Mouse (Mus musculus): ENCODE measurements around the gene Epha4. TPM values are rescaled to one million over a fixed set of nuclear protein-coding genes. Genes with fewer than 3 reads are reported as not detected.

The Epha4 gene
- total RNA-seq, 2 experiments from 2014 or later = under 0.01 TPM; not detected in 1

DNA sequence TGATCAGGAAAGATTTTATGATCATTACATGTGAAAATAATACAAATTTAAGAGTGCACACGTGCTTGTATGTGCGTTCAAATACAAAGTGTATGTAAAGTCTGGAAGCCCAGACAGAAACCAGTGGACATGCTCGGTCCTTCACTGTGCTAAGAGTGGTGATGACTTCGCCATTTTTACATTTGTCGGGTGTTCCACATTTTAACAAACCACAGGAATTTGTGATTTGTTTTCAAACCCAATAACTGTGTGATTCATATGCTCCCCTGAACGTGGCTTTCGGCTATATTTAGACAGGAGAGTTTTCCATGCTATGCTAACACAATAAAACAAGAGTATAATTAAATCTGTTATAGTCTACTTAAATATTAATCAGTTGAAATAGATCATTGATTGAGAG is 25.5 kb downstream of the Epha4 start:
- no peak for ATAC-seq (replicated peaks; ENCODE audit: low FRiP score, poor library complexity, severe bottlenecking)

DNA sequence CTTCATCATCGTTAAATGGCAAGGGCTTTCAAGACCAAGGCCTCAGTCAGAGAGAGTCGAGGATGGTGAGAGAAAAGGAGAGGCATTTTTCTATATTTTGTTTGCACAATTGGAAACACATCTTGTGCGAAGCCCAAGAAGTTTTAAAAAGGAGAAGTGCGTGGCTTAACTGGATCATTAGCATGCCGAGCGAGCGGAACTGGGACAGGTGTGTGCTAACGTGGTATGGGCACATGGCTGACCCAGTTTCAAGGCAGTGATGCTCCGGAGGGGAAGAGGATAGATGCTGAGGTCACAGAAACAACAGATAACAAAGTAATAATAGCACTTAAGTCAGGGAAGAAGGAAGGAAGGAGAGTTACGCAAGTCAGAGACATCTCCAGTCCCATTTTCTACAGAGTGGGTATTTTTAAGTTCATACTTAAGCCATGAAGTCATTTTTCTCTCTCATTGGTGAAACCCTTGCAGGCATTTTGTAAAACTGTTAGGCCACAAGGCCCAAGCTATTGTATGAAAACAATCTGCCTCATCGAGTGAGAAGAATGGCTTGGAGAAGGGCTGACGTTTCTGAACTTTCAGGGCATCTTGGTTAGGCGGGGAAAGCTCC is 26.9 kb downstream of the Epha4 start:
- ATAC-seq (replicated peaks; ENCODE audit: low FRiP score, poor library complexity, severe bottlenecking) = no peak

DNA sequence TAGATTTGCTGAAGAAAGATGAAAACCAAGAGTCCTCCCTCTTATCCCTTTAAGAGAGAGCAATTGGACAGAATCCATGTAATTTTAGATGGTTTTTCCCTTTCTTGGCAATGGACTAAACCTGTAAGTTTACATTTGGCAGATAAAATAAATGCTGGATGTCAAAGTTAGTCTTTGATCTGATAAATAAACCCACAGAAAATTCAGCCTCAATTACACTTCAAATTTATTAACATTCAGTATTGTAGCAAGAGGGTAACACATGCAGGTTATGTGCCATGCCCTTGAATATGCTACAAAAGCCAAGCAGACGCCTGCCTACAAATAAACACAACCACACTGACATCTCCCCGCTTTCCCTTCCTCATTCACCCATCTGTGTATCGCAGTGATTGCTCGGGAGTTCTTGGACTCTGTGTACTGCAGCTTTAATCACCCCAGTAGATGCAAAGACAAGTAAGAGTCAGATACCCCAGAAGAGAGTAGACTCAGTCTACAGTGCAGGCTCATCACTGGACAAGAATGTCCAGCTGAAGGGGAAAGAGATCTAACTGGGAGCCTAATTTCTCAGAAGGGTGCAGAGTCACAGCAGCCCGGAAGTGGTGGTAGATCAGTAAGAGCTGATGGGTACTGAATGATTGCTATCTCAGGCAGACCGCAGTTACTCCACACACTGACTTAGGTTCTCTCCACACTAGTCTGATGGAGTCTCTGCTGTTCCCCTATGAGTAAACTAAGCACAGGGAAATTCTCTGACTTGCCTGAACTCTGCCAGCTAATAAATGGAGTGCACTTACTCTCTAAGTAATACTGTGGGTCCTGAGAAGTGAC is 29.9 kb downstream of the Epha4 start:
- ATAC-seq (replicated peaks; ENCODE audit: low FRiP score, poor library complexity, severe bottlenecking) = no peak

DNA sequence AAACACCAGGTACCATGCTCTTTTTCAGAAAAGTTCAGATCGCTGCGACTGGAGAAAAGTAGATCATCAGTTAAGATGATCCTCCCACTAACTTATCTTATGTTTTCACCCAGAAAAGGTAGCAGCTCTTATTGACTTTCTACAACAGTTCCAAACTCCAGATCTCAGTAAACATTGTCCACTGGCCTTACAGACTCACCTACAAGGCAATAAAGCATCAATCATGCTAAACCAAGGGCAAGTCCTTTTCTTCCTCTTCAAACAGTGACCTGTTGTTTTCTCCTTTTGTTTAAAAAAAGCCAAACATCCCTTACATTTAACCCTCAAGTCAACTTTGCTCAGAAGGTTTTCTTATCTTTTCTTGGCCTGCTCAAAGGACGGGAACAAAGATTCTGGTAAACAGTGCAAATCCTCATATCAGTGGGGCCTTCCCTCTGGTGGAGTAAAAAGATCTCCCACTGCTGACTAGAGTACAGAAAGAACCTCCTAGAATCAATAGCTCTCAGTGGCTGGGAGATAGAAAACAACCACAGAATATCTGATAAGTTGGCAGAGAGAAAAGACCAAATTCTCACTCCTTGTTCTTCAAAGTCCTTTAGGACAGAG is 39.0 kb downstream of the Epha4 start:
- ATAC-seq (replicated peaks; ENCODE audit: low FRiP score, poor library complexity, severe bottlenecking) = no peak

DNA sequence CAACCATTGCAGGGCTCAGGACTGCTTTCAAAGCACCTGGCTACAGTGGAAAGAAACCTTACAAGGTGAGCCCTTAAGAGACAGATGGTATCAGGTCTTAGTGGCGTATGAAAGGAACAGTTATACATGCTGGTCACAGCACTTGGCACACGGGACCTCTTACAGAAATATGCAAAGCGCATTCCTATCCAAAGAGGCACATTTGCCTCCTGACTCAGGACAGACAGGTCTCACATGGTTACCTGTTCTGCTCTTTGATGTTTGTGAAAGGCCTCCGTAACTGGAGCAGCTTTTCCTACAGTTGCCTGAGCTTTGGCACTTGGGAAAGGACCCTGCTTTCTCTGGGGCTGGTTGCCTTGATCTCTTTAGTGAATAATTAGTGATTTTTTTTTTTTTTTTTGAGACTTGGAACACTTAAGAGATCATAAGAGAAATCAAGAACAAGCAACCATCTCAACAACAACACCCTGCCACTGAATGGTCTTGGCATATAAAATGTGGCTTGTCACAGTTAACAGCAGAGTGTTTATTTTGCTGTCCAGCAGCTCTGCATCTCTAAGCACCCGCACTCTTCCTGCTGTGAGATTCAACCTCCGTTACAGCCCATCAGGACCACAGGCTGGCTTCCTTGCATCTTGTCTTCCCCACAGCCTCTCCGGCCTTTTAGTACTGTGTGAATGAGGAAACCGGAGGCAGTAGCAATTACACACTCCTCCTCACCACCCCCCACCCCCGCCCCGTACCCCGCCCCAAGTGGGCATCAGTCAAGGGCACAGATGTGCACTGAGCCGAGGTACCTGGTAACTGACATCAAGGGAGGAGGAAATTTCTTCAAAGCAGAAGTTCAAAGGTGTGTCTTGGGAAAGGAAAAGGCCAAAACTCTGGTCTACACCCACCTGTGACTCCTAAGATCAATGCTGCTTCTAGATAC is 41.2 kb downstream of the Epha4 start:
- ATAC-seq (replicated peaks; ENCODE audit: low FRiP score, poor library complexity, severe bottlenecking) = no peak

DNA sequence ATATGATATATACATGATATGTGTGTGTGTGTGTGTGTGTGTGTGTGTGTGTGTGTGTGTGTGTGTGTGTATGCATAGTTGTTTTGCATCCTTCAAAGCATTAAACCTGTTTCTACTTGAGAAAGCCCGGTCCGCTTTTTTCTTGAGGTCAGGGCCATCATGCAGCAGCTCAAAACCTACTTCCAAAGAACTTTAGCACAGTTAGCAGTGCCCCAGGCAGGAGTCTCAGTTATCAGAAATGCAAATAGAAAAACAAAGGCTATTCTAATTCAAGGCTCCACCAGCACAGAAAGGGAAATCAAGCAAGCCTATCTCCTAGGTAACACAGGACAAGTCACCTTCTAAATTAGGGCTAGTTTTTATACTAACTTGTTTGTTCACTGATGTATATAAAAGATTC is 42.3 kb downstream of the Epha4 start:
- no peak for ATAC-seq (replicated peaks; ENCODE audit: low FRiP score, poor library complexity, severe bottlenecking)

DNA sequence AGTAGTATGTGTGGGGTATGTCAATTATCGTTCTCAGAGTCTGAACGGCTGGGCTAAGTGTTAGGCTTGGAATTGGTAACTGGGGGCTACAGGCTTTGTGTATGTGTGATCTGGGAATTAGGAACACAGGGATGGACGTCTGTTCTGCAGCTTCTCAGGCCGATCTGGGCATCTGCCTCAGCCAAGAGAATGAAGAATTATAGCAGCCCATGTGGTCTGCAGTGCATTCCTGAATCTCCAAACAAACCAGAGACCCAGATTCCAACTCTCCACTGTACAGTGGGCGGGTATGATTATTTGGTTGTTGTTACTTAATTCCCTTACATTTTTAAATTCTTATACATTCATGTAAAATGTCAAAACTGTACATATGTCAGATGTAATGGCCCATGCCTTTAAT is 43.4 kb downstream of the Epha4 start:
- no peak for ATAC-seq (replicated peaks; ENCODE audit: low FRiP score, poor library complexity, severe bottlenecking)

DNA sequence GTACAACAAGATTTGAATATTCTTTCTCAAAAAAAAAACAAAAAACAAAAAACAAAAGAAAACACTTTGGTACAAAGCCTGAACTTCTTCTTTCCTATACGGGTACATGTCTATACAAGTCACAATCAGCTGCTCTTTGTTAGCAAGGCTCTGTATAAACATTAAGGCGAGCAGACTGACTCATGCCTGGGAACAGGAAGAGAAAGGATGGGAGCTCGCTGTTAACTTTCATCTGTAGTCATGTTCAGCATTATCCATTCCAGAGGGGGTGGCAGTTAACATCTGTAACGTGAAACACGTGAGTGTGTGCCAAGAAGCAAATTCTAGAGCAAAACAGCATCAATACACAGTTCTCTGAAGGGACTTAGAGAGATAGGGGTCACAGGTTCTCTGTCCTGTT is 43.9 kb downstream of the Epha4 start:
- ATAC-seq (replicated peaks; ENCODE audit: low FRiP score, poor library complexity, severe bottlenecking) = no peak

DNA sequence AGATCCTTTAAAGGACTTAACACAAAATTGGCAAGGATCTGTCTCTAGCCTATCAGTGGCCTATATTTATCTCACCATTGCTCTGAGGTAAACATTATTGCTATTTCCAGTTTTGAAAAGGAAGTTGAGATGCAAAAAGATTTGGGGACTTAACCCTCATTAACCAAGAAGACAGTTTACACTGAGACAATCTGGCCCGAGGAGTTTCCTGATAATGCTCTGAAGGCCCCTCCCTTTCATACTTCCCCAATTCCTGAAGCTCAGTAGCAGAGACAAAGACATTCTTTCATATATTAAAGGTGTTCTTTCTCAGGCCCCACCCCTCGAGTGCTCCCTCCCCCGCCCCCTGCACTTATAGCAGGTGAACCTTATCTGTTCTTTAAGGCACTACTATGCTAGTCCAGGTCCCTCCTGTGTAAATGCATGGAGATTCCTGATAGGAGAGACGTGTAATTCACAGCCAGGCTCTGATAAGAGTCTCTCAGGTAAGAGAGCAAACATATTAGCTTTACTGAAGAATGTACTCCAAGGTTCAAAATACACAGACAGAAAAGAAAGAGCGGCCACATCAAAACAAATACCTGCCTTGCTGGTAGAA is 46.1 kb downstream of the Epha4 start:
- ATAC-seq (replicated peaks; ENCODE audit: low FRiP score, poor library complexity, severe bottlenecking) = no peak

DNA sequence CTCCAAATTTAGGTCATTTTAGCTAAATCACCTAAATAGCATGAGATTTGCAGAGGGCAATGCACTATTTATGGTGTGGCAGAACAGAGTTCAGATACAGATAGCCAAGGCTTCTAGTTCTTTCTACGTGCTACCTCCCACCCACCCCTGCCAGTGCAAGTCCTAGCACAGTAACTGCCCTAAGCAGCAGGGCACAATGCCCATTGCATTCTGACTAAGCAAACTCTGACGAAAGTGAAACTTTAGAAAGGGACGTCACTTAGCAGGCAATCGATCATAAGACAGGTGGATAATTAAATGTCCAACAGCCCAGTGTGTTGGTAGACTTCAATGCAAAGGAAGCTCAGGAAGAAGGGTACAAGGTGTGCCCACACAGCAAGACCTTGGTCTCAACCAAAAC is 49.4 kb downstream of the Epha4 start:
- no peak for ATAC-seq (replicated peaks; ENCODE audit: low FRiP score, poor library complexity, severe bottlenecking)

DNA sequence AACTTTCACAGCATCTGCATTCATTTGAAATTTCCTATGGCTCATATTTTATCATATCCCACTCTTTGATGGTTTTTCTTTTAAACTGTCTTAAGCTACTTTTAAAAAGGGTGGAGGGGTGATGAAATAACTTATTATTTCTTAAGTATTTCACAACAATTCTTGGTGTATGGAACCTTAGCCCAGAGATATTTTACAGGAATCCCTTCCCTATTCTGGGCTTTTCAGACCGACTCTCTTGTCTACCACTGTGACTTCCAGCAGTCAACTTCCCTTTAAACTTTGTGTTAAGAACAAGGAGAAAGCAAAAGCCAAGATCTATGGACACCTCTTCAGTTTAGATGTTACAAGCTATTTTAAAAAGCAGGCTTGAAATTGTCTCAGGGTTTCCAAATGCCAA is 50.8 kb downstream of the Epha4 start:
- ATAC-seq (replicated peaks; ENCODE audit: low FRiP score, poor library complexity, severe bottlenecking) = no peak

DNA sequence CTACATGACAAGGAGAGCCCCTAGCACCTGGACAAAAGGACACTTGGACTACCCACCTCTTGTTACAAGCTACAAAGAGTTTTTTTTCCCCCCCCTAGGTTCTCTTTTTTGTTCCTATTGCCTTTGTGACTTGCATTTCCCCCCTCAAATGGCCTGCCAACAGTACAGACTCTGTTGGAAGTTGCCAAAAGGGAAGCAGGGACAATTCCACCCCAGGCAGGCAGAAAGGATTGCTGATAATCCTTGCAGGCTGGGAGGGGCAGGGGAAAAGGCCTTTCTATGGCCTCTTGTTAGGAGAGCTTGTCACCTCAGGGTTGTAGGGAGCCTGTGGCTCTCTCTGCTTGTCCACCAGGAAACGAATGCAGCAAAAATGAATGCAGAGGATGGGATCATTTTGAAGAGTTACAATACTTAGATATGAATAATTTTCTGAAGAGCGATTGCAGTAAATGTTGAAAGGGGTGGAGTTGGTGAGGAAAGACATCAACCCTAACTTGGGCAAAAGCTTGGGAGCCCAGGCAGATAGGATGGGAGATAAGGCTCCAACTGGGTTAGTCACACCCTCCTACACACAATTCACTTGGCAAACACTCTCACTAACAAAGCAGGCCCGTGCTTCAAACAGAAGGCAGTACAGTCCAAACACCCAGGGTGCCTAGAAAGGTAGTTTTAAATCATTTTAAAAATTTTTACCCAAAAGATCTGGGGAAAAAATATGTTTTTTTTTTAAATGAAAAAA is 52.8 kb downstream of the Epha4 start:
- ATAC-seq (replicated peaks; ENCODE audit: low FRiP score, poor library complexity, severe bottlenecking) = no peak

DNA sequence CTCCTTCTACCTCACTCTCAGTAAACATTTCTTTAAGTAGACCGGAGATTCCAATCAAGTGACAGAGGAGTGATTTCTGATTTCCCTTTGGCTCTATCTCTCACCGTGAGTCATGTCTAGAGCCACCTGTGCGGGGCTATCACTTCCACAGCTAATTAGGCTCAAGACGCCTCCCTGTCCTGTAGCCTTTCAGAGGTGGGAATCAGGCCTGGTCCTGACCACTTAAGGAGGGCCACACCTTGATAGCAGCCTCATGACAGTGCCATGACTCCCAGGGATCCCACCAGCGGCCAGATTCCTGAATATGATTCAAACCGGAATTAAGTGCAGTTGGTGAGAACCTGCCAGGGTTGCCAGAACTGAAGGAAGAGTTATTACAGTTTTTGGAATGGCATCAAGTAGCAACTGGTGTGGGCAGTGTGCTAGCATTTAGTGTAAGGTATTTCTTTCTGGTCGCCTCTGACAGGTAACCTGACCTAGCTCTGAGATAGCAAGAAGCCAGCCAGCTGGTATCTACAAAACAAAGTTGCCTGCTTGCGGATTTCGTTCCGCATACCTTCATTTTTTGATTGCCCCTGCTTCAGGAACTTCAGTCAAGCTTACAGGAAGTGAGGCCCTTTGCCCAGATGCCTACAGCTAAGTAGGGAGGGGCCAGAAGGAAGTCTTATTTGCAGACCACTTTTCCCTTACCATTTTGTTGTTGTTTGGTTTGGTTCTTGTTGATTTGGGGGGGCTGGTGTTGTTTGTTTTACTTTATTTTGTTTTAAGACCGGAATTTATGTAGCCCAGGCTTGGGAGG is 53.9 kb downstream of the Epha4 start:
- ATAC-seq (replicated peaks; ENCODE audit: low FRiP score, poor library complexity, severe bottlenecking) = no peak

DNA sequence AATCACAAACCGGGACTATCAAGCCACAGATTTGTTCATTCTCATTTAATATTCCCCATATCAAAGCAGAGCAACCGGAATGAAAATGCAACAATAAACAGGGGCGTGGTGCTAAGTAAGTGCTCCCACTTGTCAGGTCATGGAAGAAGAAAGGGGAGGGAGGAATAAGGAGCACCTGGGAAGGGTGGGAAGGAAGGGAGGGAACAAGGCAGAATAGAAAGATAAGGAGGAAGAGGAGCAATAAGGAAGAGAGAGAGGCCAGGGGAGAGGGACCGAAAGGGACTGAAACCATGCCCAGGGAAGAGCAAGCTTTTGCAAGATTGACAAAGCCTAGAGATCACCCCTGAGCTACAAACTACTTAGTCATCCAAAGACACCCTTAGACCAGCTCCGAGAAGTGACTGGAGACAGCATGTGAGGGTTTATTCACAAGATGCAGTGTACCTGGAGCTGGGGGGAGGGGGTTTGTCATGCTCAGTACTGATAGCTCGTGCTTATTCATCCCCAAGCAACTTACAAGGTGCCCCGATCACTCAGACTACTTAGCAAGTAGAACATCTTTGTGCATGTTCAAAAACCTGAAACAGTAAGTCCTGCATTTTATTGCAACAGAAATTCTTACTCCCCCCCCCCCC is 56.0 kb downstream of the Epha4 start:
- no peak for ATAC-seq (replicated peaks; ENCODE audit: low FRiP score, poor library complexity, severe bottlenecking)

DNA sequence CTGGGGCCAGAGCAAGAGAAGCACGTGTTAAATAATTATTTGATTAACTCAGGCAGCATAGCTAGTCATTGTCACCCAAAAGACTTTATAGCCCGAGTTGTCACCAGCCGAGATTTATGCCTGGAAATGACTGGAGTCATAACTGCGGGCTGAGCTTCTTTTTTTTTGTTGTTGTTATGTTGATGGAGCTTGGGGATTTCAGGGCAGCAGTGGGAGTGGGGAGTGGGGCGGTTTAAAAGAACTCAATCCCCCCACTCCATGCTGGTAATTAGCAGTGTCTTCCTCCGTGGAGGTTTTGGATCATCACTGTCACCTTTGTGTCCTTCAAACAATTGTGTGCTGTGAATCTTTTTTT is 57.5 kb downstream of the Epha4 start:
- ATAC-seq (replicated peaks; ENCODE audit: low FRiP score, poor library complexity, severe bottlenecking) = no peak

DNA sequence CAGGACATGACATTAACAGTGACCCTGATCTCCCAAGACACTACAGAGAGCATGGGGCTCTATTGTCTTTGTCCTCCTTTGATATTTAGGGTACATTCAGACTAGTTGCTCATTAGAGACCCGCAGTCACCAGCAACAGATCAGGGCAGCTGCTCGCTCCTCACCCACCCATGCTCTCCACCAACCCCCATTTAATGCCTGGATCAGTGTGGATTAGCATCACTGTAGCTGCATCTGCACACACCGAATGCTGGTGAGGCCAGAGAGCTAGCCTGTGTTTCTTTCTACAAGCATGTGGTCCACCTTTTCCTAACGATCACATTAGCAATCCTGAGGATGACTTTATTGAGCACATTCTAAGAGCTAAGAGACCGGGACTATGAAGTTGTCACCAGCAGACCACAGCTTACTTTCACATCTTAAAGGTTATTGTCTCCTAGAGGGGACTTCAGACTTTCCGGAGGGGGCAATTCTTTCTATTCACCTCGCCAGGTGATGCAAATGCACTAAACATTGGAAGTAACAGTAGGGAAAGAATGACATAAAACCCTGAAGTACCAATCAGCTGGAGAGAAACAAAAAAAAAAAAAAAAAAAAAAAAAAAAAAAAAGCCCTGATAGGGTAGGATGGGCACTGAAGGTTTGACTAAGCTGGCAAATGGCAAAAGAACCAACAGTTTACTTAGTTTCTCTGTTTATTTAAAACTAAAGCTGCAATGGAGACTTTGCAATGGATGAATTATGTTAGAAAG is 58.0 kb downstream of the Epha4 start:
- no peak for ATAC-seq (replicated peaks; ENCODE audit: low FRiP score, poor library complexity, severe bottlenecking)

DNA sequence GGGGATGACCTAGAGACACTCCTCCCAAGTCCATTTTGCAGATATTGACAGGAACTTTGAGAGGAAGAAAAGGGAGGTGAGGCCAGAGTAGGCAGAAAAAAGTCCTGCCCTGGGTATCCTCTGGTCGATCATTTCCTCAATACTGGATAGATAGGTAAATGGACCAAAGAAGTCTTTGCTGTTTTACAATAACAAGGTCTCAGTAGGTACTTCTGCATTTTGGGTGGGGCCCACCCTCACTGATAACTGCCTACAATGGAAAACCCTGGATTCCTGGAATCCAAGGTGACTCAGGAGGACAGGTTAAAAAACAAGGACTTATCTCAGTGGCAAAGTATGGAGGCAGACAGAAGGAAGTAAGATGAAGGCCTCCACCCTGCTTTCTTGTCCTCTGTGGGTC is 61.1 kb downstream of the Epha4 start:
- no peak for ATAC-seq (replicated peaks; ENCODE audit: low FRiP score, poor library complexity, severe bottlenecking)
